Mouse (Mus musculus) right cerebral cortex, postnatal 14 days (tissue): ENCODE data around the gene Timm44.

Source experiments
- DNase-seq: peaks from one replicate; pipeline ENCODE4 v3.0.0; 2022

Gene Timm44

GRCm38 (mm10) chr8:4275275-4276110 lies at the start of gene Timm44:
TSS of gene Timm44 (minus strand) at chr8:4275913.
- DNase-seq = peak; percentile 96

GRCm38 (mm10) chr8:4324983-4325750 lies 49.5 kb upstream of the Timm44 start, which contains the start of the genes Ccl25 and Elavl1:
TSS of gene Ccl25 (plus strand) at chr8:4325210.
TSS of gene Elavl1 (minus strand) at chr8:4325413.
- peak; percentile 99 for DNase-seq

- peak; percentile 40 for DNase-seq
These were observed 48.8 kb upstream of the Timm44 start for GRCm38 (mm10) chr8:4324525-4324924.

GRCm38 (mm10) chr8:4323917-4324316 lies 48.2 kb upstream of the Timm44 start:
- no peak for DNase-seq

GRCm38 (mm10) chr8:4322470-4322869 lies 46.8 kb upstream of the Timm44 start:
- DNase-seq = peak; percentile 83

GRCm38 (mm10) chr8:4321031-4321430 lies 45.3 kb upstream of the Timm44 start:
- DNase-seq = no peak

- DNase-seq = no peak
These were observed 44.7 kb upstream of the Timm44 start for GRCm38 (mm10) chr8:4320404-4320803.

- DNase-seq = no peak
These were observed 43.8 kb upstream of the Timm44 start for GRCm38 (mm10) chr8:4319573-4319872.

GRCm38 (mm10) chr8:4318796-4319572 lies 43.3 kb upstream of the Timm44 start:
- DNase-seq = no peak

GRCm38 (mm10) chr8:4318124-4318523 lies 42.4 kb upstream of the Timm44 start:
- no peak for DNase-seq

GRCm38 (mm10) chr8:4314852-4315251 lies 39.1 kb upstream of the Timm44 start:
- no peak for DNase-seq

GRCm38 (mm10) chr8:4313254-4314124 lies 37.8 kb upstream of the Timm44 start:
- no peak for DNase-seq

- DNase-seq = no peak
These were observed 36.4 kb upstream of the Timm44 start for GRCm38 (mm10) chr8:4312104-4312503.

- DNase-seq = no peak
These were observed 30.1 kb upstream of the Timm44 start for GRCm38 (mm10) chr8:4305838-4306237.

GRCm38 (mm10) chr8:4304124-4304547 lies 28.4 kb upstream of the Timm44 start:
- no peak for DNase-seq

GRCm38 (mm10) chr8:4297822-4298221 lies 22.1 kb upstream of the Timm44 start:
- DNase-seq = no peak

GRCm38 (mm10) chr8:4292738-4293137 lies 17.0 kb upstream of the Timm44 start:
- no peak for DNase-seq

GRCm38 (mm10) chr8:4276111-4276465 lies 375 bp upstream of the Timm44 start:
- no peak for DNase-seq

GRCm38 (mm10) chr8:4269609-4270008 lies 6.1 kb downstream of the Timm44 start:
- no peak for DNase-seq

- no peak for DNase-seq
These were observed 8.1 kb downstream of the Timm44 start for GRCm38 (mm10) chr8:4267627-4268026.

GRCm38 (mm10) chr8:4265160-4265914 lies 10.4 kb downstream of the Timm44 start:
- no peak for DNase-seq
